Mouse (Mus musculus): Measurements from ENCODE around the gene Gne. TPM values are rescaled to one million over a fixed set of nuclear protein-coding genes. Genes with fewer than 3 reads are reported as not detected.

Gene Gne
- 10 to 100 TPM; 33.7 to 38.5 TPM for total RNA-seq (2021)

DNA sequence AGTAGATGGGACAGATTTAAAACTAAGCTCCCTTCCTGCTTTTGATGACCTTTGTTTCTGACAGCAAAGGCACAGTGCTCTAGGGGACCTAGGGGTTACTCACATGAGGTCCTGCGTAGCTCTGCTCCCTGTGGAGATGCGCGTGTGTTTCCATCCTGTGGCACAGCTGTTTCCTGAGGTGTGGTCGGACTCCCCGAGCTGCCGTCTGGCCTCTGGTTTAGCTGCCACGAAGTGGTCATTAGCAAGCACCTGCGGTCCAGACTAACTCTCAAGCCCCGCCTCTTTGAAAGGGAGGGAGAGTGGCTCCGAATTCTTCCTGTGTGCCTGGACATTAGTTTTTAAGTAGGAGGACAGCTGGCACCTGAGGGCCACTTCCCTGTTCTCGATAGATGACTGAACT lies at the start of gene Gne:
Gene Gne (minus strand): TSS at position 233 of the 400 bp plus-strand sequence.
- intact Hi-C loops (cut with DNase I): no loop called here

DNA sequence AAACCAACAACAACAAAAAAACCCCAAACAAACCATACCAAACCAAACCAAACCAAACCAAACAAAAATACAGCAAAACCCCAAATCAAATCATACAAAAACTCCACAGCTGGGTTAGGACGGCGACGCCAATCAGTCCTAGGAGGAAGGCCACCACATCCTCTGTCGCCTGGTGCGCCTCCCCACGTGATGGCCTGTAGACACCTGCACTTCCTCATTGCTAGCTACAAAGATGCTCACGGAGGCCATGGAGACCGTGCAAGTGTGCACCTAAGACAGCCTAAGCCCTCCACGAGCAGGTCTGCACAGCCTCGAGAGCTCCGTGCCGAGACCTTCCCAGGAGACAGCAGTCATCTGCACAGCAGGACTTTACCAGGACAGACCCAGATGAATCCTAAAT lies 42.8 kb upstream of the Gne start:
- intact Hi-C loops (cut with DNase I): no loop called here
- no peak for DNase-seq

More for the DNA sequence above, at the start of gene Gne:
- DNase-seq: peak in 1 of 2 experiments; percentile 46

DNA sequence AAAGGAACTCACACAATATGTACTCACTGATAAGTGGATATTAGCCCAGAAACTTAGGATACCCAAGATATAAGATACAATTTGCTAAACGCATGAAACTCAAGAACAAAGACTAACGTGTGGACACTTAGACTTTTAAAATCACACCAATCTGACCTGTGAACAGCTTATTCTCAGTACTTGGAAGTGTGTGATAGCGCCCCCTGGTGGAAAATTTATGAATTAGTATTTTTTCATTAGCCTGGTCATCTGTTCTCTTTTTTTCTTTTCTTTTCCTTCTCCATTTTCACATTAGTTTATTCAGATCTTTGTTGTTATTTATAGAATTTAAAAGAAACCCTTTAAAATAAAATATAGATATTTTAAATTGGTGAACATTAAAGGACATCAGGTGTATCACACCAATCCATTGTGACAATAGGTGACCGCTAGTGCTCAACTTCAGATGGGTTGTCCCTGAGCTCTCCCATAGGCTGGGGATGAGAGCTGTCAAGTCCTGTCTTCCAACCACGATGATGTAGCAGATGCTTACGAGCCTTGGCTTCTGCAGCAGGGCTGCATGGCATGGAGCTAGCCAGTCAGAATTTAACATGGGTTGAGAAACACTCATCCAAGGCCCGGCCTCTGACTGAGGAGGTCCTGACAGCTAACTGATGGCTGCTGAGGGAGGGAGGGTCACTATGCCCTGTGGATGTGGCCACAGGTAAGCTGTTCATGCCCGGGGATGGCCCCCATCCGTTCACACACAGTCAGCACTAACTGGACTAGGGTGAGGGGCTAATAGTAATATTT lies 35.6 kb upstream of the Gne start:
- intact Hi-C loops (cut with DNase I): loop anchor here (1.0 to 10.0 kb wide), 2 partner anchors 54 to 215 kb away; no protein-coding TSS in a partner anchor
- DNase-seq: peak; percentile 53 to 70

DNA sequence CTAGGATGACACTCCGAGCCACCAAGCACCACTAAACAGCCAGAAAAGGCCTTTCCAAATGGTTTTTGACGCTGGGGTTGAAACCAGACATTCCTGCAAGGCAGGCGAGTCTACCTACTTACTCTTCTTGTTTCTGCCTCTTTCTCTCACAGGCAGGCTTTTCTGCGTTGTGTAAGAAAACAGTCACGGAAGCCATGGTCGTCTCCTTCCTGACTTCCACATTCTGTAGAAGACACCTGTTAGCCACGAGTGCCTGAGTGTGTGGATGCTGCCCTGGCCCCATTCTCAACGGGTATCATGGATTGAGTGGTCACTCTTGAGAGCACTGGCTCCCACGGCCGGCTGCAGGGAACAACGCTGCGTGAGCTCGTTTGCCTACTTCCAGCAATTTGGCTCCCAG lies 31.1 kb upstream of the Gne start:
- intact Hi-C loops (cut with DNase I): loop anchor here (10.0 kb wide), 1 partner anchor 210 kb away; no protein-coding TSS in a partner anchor
- DNase-seq: no peak

DNA sequence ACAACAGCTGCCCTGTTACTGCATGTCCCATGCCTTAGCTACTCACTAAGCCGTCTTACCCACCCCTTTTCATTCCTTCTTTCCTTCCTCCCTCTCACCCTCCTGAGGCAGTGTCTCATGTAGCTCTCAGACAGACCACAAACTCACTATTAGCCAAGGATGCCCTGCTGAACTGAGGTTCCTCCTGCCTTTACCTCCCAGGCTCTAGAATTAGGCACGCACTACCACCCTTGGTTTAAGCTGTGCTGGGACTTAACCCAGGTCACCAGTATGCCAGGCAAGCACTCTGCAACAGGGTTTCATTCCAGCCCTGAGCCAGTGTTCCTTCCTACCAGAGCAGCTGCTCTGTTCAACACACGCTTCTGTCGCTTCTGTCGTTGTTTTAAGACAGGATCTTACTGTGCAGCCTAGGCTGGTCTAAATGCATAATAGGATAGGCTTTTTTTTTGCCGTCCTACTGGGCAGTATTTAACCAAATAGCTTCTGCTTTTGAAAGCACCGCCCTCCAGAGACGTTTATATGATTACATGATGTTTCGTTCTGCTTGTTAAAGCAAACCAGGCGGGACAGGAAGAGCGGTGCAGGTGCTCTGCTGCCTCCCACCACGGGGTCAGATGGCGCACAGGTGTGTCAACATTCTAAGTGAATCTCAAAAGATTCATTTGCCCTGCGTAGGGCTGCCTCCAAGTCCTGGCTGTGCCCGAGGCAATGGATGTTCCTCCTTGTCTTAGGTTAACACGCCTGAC lies 29.6 kb upstream of the Gne start:
- intact Hi-C loops (cut with DNase I): loop anchor here (10.0 kb wide), 1 partner anchor 209 kb away; no protein-coding TSS in a partner anchor
- DNase-seq: no peak

DNA sequence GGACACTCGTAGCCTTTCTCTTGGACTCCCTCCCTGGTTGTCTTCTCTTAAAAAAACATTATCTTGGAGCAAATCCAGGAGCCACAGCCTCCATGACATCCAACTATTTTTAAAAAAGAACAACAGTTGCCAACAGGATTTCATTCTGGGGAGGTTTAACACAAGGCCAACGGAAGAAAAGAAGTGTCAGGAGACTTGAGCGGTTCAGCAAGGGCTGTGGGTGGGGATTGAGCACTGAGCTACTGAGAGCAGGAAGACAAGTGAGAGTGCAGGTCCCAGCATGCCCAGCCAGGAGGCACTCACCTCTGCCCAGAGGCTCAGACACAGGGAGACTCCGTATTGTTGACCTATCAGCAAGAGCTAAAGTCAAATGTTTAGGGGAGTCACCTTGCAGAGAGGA lies 28.8 kb upstream of the Gne start:
- peak; percentile 34 to 37 for DNase-seq
- intact Hi-C loops (cut with DNase I): loop anchor here (10.0 kb wide), 1 partner anchor 208 kb away; no protein-coding TSS in a partner anchor

DNA sequence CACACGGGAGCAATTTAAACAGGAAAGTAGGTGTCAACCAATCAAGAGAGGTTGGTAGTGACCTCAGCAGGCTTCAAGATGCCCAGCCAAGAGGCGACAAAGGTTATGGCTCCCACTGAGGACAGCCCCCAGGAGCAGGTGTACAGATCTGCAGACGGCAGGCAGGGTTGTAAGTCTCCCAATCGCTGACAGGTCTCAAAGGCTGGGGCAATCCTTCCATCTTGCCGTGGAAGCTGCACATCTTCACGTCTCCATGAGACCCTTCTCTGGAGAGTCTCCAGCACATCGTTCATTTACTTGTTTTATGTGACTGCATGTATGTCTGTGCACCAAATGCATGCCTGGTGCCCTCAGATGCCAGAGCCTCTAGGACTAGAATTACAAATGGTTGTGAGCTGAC lies 26.8 kb upstream of the Gne start:
- no peak for DNase-seq
- intact Hi-C loops (cut with DNase I): loop anchor here (10.0 kb wide), 1 partner anchor 206 kb away; no protein-coding TSS in a partner anchor

DNA sequence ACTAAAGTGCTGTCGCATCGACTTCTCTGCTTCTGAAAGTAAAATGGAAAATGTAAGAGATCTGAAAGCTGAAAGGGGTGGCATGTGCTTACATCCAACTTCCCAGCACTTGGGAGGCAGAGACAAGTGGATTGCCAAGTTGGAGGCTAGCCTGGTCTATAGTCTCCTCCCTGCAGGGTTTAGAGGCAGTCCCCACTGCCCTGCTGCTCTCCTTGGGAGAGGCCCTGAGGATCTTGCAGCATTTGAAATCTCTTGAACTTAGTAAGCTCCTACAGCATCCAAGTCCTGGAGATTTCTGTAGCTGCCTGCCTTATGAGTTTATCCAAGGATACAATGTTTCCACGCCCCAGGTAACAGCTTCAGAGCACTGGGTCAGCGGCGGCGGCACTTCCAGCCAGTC lies 24.3 kb upstream of the Gne start:
- no peak for DNase-seq
- intact Hi-C loops (cut with DNase I): no loop called here

DNA sequence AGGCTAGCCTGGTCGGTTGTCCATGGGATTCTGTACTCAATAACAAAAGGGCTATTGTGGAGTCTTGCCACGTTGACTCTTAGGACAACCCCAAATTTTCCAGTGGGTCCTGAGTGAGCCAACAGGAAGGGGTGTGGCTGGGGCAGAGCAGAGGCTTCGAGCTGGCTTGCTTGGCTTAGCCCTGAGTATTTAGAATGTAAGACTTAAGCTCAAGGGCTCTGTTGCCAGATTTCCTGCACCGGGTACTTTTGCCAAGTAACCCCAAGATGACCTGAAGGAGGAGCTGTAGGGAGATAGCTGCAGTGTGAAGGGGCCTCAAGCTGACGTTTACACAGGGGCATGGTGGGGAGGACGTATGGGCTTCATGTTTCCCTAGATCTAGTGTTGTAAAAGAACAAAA lies 23.4 kb upstream of the Gne start:
- intact Hi-C loops (cut with DNase I): no loop called here
- DNase-seq: peak; percentile 44 to 49

DNA sequence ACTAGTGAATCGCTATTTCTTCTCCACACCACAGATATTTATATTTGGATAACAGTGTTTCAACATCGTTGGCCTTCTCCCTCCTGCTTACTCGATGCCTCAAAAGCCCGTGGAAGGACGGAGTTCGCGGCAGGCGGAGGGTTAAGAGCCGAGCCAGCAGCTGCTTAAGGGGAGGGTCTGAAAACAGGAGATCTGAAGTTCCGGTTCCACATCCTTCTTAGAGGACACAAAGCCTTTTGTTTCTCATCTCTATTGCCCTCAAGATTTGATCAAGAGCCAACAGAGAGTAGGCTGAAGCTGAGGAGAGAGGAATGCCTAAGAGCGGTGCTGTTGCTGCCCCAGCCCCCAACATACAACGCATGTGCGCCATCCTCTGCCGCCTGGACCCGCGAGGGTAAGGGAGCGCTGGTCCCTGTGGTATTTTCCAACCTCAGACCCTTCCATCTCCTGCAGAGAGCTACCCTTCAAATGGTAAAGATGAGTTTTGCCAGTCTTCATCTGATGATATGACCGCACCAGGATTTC lies 22.4 kb upstream of the Gne start:
- intact Hi-C loops (cut with DNase I): no loop called here
- DNase-seq: peak; percentile 26 to 39

DNA sequence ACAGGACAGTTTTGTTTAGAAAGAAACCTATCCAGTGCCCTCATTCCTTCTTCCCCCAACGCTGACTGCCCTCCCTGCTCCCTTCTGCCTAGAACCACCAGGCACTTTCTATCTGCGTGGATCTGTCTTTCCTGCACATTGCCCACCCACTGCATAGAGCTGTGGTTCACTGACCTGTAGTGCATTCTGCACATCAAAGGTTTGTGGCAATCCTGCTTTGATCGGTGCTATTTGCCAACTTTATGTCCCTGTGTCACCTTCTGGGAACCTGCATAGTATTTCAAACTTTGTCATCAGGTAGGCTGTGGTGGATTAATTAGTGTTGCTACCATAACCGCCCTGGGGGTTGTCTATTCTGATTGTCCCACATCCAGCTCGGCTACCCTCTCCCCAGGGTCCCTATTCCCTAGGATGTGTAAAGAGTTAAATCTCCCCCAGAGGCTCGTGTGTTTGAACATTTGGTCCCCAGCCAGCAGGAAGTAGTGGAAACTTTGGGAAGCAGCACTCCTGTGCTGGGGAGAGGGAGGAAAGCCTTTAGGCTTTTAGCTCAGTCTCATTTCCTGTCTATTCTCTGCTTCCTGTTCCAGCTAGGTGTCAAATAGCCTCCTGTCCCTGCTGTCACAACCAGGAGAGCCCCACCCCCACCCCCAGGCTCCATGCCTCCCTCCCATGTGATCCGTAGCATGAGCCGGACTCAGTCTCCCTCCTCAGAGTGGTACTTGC lies 20.4 kb upstream of the Gne start:
- DNase-seq: peak; percentile 30 to 52
- intact Hi-C loops (cut with DNase I): no loop called here

DNA sequence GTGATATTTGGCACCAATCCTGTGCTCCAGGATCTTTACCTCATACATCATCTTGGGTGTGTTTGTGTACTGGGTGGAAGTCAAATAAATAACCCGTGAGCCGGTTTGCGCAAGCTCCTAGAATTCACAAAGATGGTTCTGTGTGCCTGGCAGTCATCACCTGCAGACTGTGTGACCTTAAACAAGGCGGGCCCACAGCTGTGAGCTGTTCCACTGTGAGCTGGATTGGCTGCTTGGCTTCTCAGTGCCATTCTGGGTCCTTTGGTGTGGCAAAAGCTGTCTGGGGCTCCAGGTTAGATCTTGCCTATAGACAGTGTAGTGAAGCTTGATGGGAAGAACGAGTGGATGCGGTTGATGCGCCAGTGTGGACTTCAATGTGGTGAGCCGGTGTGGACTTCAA lies 19.6 kb upstream of the Gne start:
- no peak for DNase-seq

DNA sequence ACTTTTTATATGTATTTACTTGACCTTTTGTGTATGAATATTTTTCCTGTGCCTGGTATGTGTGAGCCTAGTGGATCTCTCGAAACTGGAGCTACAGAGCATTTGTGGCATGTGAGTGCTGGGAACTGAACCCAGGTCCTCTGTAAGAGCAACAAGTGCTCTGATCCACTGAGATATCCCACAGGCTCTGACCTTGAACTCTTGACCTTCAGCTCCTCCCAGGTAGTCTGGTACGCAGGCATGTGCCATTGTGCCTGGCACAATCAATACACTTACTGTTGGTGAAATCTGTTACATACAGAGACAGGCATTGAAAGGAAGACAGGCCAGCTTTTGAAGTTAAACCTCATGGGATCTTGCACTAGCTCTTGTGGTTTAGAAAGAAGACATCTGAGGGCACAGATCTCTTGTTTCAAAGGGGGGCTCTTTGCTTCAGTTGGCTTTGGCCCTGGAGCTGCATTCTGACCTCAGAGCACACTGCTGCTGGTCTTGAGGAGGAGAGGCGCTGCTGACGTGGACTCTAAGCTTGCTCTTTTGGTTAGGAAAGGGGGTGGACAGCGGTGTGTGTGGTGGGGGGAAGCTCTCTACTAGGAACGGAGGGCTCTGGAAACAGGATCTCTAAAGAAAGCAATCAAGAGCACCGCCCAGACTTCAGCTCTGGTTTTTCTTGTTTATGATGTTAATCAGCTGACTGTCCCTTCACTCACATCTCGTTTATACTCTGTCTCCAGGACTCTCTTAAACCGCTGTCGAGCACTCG lies 13.8 kb upstream of the Gne start:
- DNase-seq: no peak
- intact Hi-C loops (cut with DNase I): no loop called here

More for the DNA sequence above, 19.6 kb upstream of the Gne start:
- intact Hi-C loops (cut with DNase I): no loop called here

DNA sequence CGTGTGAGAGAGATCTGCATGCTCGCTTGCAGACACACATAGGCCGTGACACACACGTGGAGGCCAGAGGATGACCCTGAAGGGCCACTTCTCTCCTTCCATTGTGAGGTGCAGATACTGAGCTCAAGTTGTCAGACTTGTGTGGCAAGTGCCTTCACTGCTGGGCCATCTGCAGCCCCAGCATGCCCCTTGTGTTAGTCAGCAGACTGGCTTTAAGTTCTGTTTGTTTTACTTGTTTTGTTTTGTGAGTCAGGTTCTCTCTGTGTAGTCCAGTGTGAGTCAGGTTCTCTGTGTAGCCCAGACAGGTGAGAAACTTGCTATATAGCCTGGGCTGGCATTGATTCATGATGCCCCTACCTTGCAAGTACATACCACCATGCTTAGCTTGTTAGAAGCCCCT lies 10.5 kb upstream of the Gne start:
- intact Hi-C loops (cut with DNase I): no loop called here
- no peak for DNase-seq

DNA sequence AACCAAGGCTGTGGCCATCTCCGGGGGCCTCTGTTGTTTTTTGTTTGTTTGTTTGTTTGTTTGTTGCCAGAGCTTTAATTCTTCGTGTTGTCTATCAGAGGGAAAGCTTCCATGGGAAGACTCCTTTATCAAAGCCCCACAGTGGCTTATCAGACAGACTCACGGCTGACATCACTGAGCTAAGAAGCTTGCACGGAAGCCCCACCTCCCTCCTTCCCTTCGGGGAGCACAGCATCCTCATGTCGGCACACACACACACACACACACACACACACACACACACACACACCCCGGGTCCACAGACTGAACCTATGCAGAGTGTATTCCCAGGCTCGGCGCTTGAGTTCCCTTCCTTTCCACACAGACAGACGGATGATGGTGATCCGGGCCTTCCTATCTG lies 8.4 kb upstream of the Gne start:
- no peak for DNase-seq
- intact Hi-C loops (cut with DNase I): no loop called here

DNA sequence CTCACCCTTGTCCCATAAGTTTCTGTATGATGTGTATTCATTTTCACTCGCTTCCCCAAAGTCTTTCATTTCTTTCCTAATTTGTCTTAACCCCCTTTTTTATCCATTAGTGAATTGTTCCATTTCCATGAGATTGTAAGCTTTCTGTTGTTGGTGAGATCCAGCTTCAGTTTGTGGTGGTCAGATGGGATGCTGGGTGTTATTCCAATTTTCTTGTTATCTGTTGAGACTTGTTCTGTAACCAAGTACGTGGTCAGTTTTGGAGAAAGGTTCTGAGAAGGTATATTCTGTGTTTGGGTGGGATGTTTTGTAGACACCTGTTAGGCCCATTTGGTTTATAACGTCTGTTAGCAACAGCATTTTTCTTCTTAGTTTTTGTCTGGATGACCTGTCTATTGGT lies 1.6 kb upstream of the Gne start:
- no peak for DNase-seq
- intact Hi-C loops (cut with DNase I): no loop called here

DNA sequence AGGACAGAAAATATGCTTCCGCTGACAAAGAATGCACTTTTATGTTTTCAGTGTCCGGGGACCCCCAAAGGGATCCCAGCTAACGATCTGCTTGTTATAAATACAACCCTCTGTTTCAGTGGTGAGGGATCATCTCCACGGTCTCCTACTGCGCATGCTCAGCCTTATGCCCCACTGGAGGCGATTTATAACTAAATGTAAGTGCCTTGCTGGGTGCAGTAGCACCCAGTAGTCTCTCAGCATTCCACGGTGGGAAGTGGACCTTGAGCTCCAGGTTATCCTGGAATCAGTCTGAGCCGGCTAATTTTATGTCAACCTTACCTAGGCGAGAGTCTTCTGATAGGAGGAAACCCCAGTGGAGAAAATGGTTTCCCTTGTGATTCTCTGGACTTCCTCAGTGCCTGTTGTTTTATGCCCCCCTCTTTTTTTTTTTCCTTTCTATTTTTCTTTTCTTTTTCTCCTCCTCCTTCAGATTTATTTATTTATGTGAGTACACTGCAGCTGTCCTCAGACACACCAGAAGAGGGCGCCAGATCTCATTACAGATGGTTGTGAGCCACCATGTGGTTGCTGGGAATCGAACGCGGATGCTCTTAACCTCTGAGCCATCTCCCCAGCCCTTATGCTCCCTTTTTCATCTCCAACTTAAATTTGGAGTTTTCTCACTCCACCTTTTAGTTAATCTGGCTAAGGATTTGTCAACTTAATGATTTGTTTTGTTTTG lies 787 bp upstream of the Gne start:
- intact Hi-C loops (cut with DNase I): no loop called here
- no peak for DNase-seq

DNA sequence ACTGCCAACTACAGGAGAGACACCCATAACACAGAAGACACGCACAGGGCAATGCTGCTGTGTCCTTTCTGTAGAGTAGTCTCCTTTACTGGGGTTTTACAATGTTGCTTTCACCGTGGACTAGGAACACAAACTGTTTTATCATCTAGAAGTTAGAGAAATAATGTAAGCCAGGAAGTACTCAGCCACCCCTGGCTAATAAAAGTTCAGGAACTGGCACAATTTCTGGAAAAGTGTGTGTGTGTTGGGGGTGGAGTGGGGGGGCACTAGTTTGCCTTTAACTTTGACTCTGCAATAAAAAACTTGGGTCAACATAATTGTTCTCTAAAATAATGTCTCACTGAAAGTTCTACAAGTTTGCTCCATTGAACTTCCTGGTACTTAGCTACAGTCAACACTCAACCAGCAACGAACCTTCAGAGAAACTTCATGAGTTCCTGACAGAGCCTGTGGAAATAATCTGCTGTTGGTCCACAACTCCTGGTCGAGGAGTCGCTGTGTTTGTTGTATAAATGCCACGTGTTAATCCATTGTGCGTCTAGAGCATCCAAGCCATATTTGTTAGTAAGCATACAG lies 5.5 kb downstream of the Gne start:
- DNase-seq: no peak
- intact Hi-C loops (cut with DNase I): no loop called here

DNA sequence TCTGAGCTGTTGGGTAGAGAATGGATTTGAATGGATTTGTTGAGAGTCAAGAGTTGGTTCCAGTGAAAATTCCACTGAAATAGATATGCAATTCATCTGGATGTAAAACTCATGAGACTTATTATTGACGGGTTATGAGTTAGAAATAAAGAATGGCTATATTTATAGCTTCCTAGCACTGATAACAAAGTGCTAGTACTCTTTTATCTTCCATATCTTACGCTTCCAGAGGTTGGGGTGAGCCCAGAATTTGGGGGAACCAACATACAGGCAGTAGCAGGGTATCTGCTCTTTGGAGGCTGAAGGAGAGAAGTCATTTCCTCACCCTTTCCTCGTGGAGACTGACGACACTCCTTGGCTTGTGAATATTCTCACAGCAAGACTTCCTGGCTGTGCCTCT lies 9.6 kb downstream of the Gne start:
- no peak for DNase-seq
- intact Hi-C loops (cut with DNase I): no loop called here
